Mouse (Mus musculus) G1E (cell line): ENCODE data around the gene Rab11fip5.

Source experiments
- CTCF ChIP-seq: IDR thresholded peaks from 2 replicates; pipeline ENCODE4 v1.5.1; 2012; ENCODE audit warnings: low read depth, low read length, inconsistent platforms, mixed read lengths
- GATA1 ChIP-seq: IDR thresholded peaks from 2 replicates; pipeline ENCODE4 v1.6.1; 2012; ENCODE audit warnings: borderline replicate concordance, low read length, inconsistent platforms, mixed read lengths
- GATA2 ChIP-seq: IDR thresholded peaks from 2 replicates; pipeline ENCODE4 v1.6.1; 2012; ENCODE audit warnings: low read depth, low read length, inconsistent platforms, borderline replicate concordance
- POLR2AphosphoS5 ChIP-seq: IDR thresholded peaks from 2 replicates; pipeline ENCODE4 v1.6.1; 2012; ENCODE audit warnings: low read depth, low read length, inconsistent platforms; ENCODE audit not compliant: insufficient replicate concordance
- TAL1 ChIP-seq: conservative IDR thresholded peaks from 2 replicates; pipeline ENCODE4 v1.6.1; 2012; ENCODE audit warnings: low read depth, low read length, inconsistent platforms, mixed read lengths

GRCm38 (mm10) chr6:85343027-85343426 is 31.4 kb downstream of the Rab11fip5 start:
- TF ChIP-seq CTCF (no peak), GATA1 (no peak), TAL1 (no peak), POLR2AphosphoS5 (no peak), GATA2 (no peak)
